Mouse (Mus musculus) heart, postnatal 10 days (tissue): ENCODE data around the gene Rhoq. TPM values are rescaled to one million over a fixed set of nuclear protein-coding genes. Genes with fewer than 3 reads are reported as not detected.

ENCODE experiments used
- DNase-seq, 2 experiments: peaks; one replicate each; pipeline ENCODE4 v3.0.0; 2021
- intact Hi-C: fragments of 180-260 bp; cut with DNase I; formaldehyde crosslinking; loops from one replicate; pipeline ENCODE4 v1.15.1; 2025
- total RNA-seq, 2 experiments: library from RNA; stranded (reverse); gene quantifications; 2 replicates each; pipeline ENCODE4 v1.2.3; 2021

Rhoq gene
- total RNA-seq, 2 experiments from 2014 or later = 168 to 176 TPM

- intact Hi-C loops = loop anchor here (10.0 kb wide), 1 partner anchor 63 kb away; the partner anchor contains the start of genes Cript and Pigf
- peak; percentile 83 to 86 for DNase-seq
These were observed 1.5 kb upstream of the Rhoq start for GRCm38 (mm10) chr17:86961301-86961841.

GRCm38 (mm10) chr17:86962297-86962893 is 487 bp upstream of the Rhoq start:
- DNase-seq = peak; percentile 95
- intact Hi-C loops = loop anchor here (1.0 to 10.0 kb wide), 5 partner anchors 24 to 286 kb away; partner anchors contain the start of genes Cript and Pigf

- DNase-seq = no peak
- intact Hi-C loops = loop anchor here (2.0 to 10.0 kb wide), 3 partner anchors 45 to 285 kb away; partner anchors contain the start of genes Cript and Pigf
These were observed 662 bp downstream of the Rhoq start for GRCm38 (mm10) chr17:86963586-86963902.

GRCm38 (mm10) chr17:86964041-86964440 is 1.2 kb downstream of the Rhoq start:
- intact Hi-C loops = loop anchor here (10.0 kb wide), 1 partner anchor 61 kb away; the partner anchor contains the start of genes Cript and Pigf
- DNase-seq = peak; percentile 48 to 57

GRCm38 (mm10) chr17:86964502-86964901 is 1.6 kb downstream of the Rhoq start:
- peak; percentile 91 to 92 for DNase-seq
- intact Hi-C loops = loop anchor here (10.0 kb wide), 1 partner anchor 60 kb away; the partner anchor contains the start of genes Cript and Pigf

- no peak for DNase-seq
- intact Hi-C loops = loop anchor here (10.0 kb wide), 1 partner anchor 60 kb away; the partner anchor contains the start of genes Cript and Pigf
These were observed 2.2 kb downstream of the Rhoq start for GRCm38 (mm10) chr17:86965121-86965520.

- intact Hi-C loops = loop anchor here (10.0 kb wide), 1 partner anchor 59 kb away; the partner anchor contains the start of genes Cript and Pigf
- no peak for DNase-seq
These were observed 3.2 kb downstream of the Rhoq start for GRCm38 (mm10) chr17:86966040-86966439.

- intact Hi-C loops = loop anchor here (10.0 kb wide), 1 partner anchor 58 kb away; the partner anchor contains the start of genes Cript and Pigf
- no peak for DNase-seq
These were observed 4.2 kb downstream of the Rhoq start for GRCm38 (mm10) chr17:86967048-86967447.

- peak; percentile 55 for DNase-seq
- intact Hi-C loops = loop anchor here (10.0 kb wide), 1 partner anchor 57 kb away; the partner anchor contains the start of genes Cript and Pigf
These were observed 4.9 kb downstream of the Rhoq start for GRCm38 (mm10) chr17:86967536-86968525.

- intact Hi-C loops = loop anchor here (10.0 kb wide), 1 partner anchor 56 kb away; the partner anchor contains the start of genes Cript and Pigf
- peak; percentile 41 to 45 for DNase-seq
These were observed 5.7 kb downstream of the Rhoq start for GRCm38 (mm10) chr17:86968581-86968980.

GRCm38 (mm10) chr17:86969582-86969981 is 6.7 kb downstream of the Rhoq start:
- intact Hi-C loops = loop anchor here (10.0 kb wide), 1 partner anchor 55 kb away; the partner anchor contains the start of genes Cript and Pigf
- DNase-seq = no peak

- DNase-seq = no peak
- intact Hi-C loops = no loop called here
These were observed 7.3 kb downstream of the Rhoq start for GRCm38 (mm10) chr17:86970026-86970750.

GRCm38 (mm10) chr17:86971036-86971435 is 8.2 kb downstream of the Rhoq start:
- no peak for DNase-seq

GRCm38 (mm10) chr17:86971860-86972259 is 9.0 kb downstream of the Rhoq start:
- intact Hi-C loops = no loop called here
- DNase-seq = no peak

More at GRCm38 (mm10) chr17:86971036-86971435, 8.2 kb downstream of the Rhoq start:
- intact Hi-C loops = no loop called here

- no peak for DNase-seq
- intact Hi-C loops = no loop called here
These were observed 10.2 kb downstream of the Rhoq start for GRCm38 (mm10) chr17:86973097-86973496.

GRCm38 (mm10) chr17:86976387-86976786 is 13.5 kb downstream of the Rhoq start:
- DNase-seq = no peak
- intact Hi-C loops = no loop called here

- intact Hi-C loops = no loop called here
- DNase-seq = no peak
These were observed 15.6 kb downstream of the Rhoq start for GRCm38 (mm10) chr17:86978496-86978895.

GRCm38 (mm10) chr17:86981205-86981604 is 18.3 kb downstream of the Rhoq start:
- no peak for DNase-seq
- intact Hi-C loops = no loop called here

GRCm38 (mm10) chr17:86981701-86982100 is 18.8 kb downstream of the Rhoq start:
- no peak for DNase-seq
- intact Hi-C loops = no loop called here

GRCm38 (mm10) chr17:86982497-86982896 is 19.6 kb downstream of the Rhoq start:
- intact Hi-C loops = no loop called here
- DNase-seq = peak; percentile 63 to 66
